Mouse (Mus musculus) testis, adult 2 months (tissue): Measurements from ENCODE around the gene Galk1.

Source experiments
- CTCF ChIP-seq: fragments of 200-500 bp; IDR thresholded peaks from 2 replicates; pipeline ENCODE4 v1.5.1; 2012; ENCODE audit warnings: low read depth, mild to moderate bottlenecking, inconsistent platforms, low read length, moderate library complexity; ENCODE audit not compliant: control insufficient read depth, insufficient read depth, insufficient replicate concordance
- POLR2A ChIP-seq: fragments of 200-500 bp; IDR thresholded peaks from 2 replicates; pipeline ENCODE4 v1.6.1; 2012; ENCODE audit warnings: low read depth, mild to moderate bottlenecking, inconsistent platforms, low read length, moderate library complexity; ENCODE audit not compliant: control insufficient read depth

- TF ChIP-seq POLR2A (no peak), CTCF (peak; percentile 28; the same call in 1 of the 2 replicates)
These were observed 12.9 kb downstream of the Galk1 start for GRCm38 (mm10) chr11:115999538-116000143.
